Mouse (Mus musculus) layer of hippocampus, adult 9-10 months (tissue): ENCODE measurements around the gene Phf12.

ENCODE experiments used
- DNase-seq: peaks from one replicate; pipeline ENCODE4 v3.0.0; 2022; ENCODE audit warnings: low spot score

Gene Phf12

DNA sequence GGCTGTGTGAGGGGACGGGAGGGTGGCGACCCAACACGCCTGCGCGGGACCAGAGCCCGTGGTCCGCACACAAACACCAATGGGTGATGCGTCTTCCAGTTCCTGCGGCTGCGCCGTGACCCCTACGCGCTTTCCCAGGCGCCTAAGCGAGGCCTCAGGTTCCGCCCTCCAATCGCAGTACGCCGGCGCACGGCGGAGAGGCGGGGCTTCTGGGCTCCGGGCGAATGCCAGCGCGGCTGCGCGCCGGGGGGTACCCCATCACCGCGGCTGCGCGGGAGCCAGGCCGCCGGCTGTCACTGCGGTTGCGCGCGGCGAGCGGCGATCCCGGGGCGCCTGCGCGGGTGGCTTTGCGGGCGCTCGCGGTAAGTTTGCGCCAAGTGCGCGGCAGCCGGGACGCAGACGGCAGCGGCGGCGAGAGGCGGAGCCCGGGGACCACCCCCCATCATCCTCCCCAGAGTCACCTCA, at the start of gene Phf12:
Gene Phf12, plus strand, starts transcription at position 314 of the 465 bp plus-strand sequence.
- peak; percentile 93 for DNase-seq

DNA sequence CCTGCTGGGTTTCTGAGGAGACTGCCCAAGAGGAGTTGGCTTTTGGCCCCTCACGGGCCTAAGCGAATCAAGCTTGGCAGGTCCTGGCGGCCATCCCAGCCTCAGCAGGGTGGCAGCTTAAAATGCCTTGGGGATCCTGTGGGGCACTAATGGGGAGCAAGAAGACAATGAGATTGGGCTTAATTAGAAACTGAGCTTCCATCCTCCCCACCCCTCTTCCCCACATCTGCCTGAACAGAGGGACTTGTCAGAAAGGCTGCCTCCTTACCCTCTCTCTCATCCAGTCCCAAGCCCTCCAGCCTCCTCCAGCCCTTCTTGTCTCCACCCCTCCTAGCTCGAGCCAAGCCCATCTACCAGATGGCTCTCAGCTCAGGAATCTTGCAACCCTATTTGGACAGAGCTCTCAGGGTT, 48.4 kb upstream of the Phf12 start:
- DNase-seq = no peak

DNA sequence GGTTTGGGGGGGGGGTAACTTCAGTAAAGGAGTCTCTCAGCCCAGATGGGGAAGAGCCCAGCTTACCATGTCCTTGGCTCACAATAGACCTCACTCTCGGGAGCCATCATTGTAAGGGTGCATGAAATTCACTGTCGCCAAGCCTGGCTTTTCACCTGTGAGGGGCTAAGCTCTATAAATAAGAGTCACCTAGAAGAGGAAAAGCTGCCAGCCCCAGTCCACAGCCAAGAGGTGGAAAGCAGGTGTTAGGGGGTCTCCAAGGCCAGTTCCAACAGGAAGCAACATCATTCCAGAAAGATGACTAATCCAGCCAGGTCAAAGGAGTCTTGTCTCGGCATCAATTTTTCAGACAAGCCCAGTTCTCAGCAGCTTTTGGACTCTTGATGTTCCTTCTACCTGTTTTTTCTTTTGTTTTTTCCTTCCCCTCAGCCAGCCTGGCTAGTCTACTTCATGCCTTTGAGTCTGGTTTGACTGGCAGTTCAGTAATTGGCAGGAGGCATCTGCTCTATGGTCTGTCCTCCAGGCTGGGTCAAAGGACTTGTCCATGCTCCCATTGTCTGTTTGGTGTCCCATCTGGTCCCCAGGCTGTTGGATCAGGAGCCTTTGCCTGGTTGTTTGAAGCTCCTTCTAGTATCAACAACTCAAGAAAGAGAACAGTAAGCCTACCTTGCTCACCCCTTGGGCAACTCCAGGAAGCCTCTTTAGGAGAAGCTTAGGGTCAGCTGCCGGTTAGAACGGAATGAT, 47.8 kb upstream of the Phf12 start:
- DNase-seq = no peak

DNA sequence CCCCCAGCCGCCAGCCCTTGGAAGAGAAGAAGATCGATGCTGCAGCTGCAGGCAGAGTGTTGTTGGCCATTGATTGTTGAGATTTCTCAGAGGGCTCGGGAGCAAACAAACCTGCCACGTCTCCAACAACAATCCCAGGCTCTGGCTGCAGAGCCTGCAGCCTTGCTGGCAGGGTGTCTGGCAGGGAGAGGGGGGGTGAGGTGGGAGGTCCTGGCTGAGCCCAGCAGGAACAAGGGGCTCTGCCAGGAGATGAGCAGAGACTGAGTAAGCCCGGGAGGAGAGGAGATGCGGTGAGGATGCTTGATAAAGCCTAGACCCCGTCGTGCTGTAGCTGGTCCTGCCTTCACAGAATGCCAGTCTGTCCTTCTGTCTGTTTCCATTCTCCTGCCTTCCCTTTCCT, 45.7 kb upstream of the Phf12 start:
- DNase-seq = no peak

DNA sequence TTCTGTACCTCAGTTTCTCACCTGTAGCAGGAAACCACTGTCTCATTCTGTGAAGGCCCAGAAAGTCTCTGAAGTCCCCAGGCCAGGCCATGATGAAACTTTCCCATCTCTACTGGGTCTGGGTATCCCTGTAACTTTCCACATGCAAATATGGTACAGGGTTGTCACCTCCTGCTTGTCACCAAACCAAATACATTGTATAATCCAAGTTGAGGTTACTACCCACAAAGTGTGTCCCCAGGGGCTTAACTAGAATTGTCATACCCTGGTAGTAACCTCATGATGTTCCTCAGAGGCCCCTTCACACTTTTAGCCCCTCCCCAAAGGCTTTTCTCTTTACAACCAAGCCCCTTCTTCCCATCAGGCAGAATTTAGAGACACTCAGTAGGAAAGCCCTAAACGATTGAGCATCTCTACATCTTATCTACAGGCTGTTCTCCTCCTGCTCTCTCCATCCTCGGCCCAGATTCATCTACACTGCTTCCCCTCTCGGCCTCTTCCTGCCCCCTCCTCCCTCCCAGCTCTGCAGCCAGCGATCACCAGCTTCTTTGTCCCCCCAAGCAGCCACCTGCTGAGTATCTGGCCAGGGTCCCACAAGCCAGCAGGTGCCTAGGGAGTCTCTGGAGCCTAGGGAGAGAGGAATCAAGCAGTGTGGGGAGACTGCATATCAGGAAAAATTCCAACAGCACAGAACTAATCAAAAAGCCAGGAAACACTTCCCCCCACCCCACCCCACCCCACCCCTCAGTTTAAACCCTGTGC, 44.7 kb upstream of the Phf12 start:
- no peak for DNase-seq

DNA sequence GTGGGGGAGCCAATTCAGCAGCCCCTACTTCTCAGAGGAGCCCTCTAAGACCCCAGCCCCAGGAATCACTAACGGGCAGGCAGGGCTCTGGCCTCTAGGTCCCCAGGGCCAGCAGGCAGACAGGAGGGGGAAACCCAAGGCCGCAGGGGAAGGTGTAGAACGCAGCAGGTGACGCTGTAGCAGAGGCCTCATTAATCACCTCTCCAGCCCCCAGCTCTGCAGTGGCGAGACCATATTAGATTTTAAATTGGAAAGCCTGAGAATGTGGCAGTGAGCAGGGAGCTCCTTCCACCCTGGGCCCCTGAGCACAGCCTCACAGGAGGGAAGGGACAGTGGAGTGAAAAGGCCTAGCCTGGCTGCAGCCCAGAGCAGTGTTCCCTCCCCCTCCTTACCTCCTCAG, 40.3 kb upstream of the Phf12 start:
- DNase-seq = no peak

DNA sequence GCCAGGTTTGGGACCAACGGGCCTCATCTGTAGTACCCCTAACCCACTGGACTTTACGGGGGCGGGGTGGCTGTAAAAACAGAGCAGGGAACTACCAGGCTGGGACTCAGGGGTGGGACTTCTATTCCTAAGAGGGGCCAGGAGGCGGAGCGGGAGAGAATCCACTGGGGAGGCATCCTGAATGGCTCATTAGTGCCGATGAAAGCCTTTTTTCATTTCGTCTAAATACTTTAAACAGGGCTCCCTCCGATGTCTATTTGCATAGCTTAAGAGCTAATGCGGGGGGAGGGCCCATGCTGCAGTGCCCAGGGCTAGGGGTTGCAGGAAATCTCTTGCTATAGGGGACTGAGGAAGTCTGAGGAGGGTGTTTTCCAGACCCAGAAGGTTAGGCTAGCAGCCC, 34.7 kb upstream of the Phf12 start:
- DNase-seq = no peak

DNA sequence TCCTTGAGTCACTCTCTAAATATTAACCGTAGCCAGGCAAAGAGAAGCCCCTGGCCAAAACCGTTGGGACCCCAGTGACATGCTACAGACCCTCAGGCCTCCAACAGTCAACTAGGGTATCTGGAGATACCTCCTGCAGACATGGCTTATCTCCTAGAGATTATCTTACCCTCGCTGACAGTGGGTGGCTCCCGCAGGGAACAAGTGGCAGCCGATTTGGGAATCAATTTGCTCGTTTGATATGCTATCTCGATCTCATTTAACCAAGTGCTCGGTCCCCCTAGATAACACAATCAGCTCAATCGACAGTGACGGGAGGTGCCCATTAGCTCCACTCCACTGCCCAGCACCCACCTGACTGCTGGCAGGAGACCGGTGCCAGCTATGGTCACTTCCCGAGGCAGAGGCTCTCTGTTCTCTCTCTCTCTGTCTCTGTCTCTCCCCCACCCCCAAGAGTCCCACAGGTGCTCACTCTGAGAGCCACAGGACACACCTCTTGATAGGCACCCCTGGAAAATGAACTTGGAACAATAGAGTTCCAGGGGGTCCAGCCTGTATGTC, 32.3 kb upstream of the Phf12 start:
- DNase-seq = no peak

DNA sequence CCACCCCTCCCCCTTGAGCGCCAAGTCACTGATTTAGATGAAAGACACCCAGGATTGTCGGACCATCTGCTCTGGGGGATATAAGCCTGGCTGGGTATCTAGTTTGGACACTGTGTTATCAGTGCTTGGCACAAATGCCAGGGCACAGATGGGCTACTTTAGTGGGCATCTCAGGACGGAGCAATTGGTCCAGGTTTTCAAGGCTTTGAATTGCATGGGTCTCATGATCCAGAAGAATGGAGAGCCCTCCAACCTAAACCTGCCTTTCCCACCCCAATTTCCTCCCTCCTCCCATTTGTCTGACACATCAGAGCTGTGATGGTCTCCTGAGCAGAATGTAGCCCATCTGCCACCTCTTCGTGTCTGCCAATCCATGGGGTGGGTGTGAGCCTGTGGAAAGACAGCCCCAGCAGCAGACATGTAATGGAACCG, 31.7 kb upstream of the Phf12 start:
- peak; percentile 54 for DNase-seq

DNA sequence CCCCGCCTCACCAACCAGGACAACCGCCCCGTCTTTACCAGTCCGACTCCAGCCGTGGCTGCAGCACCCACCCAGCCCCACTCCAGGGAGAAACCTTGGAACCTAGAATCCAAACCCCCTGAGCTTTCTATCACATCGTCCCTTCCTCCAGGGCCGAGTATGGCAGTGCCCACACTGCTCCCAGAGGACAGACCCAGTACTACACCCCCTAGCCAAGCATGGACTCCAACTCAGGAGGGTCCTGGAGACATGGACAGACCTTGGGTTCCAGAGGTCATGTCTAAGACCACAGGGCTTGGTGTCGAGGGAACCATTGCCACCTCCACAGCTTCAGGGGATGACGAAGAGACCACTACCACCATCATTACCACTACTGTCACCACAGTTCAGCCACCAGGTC, 28.9 kb upstream of the Phf12 start:
- DNase-seq = no peak

DNA sequence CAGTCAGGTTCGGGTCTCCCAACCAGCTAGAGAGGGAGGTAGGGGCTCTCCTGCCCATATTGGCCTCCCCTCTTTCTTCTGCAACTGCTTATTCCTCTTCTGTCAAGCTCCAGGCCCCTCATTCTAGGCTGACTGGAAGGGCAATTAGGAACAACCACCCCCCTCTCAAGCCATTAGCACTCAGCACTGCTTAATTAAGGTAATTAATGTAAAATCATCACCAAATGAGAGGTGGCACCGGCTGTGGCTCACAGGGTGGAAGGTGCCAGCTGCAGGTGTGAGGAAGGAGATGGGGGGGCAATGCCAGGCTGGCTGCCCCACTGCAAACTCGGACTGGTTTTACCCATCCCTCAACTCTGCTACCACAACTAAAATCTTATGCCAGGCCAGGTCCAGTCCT, 26.1 kb upstream of the Phf12 start:
- DNase-seq = no peak

DNA sequence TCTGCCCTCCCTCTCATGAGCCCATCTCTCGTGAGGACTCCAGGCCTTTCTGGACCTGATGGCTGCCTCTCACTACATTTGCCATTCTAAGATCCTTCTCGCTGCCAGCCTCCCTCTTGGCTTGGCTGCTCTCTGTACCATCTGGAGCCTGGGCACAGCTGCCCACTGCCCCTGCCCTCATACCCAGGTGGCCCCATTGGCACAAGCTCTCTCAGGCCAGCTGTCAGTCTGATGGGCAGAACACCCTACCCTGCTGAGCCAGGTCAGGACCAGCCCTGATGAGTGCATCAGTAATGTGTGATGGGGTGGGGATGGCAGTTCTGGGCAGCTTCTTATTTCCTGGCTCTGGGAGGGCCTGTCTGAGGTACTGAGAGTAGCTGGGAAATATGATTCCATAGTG, 24.3 kb upstream of the Phf12 start:
- no peak for DNase-seq

DNA sequence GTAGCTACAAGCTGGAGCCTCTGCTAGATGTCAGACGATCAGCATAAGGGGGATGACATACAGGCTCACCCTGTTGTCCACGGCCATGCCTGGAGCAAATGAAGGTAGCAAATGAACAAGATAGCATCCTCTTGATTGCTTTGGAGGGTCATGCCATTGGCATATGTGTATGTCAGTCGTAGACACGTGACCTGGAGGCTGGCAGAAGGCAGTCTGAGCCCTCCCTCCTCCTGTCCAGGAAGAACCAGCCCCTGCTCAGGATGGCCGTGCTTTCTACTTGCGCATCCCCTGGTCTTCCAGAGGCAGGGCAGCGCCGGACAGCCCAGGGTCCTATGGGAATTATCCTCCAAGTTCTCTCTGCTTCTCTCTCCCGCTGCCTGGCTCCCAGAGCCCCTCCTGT, 23.6 kb upstream of the Phf12 start:
- DNase-seq = no peak

DNA sequence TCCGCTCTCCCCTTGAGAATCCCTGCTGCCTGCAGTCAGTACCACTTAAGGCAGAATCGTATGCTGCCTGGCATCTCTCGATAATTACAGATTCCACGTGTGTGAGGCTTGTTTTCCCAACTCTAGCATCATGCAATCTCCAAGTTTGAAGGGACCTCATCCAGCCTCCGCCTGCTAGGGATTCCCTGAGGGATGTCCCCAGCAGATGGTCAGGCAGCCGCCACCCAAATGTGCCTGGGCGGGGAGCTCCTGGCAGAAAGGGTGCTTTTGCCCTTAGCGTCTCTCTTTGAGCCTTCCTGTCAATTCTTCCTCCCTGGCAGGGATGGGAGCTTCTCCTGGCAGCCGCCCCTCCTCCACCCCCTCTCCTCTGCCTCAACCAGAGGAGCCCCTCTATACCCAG, 22.4 kb upstream of the Phf12 start:
- DNase-seq = no peak

DNA sequence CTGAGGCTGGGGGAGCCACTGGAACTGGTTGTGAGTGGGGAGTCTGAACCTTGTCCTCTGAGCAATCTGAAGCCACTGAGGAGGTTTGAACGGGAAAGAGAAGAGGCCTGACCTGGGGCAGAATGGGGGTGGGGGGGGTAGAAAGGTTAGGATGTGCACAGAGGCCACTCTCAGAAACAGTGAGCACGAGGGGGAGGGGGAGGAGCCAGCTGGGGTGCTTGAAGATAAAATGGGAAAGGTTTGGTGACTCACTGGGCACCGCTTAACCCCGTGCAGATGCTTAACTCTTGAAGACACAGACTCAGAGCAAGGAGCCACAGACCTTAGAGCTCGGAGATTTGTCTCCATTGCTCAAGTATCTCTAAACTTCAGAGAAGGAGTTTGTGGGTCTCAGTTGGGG, 21.7 kb upstream of the Phf12 start:
- no peak for DNase-seq

DNA sequence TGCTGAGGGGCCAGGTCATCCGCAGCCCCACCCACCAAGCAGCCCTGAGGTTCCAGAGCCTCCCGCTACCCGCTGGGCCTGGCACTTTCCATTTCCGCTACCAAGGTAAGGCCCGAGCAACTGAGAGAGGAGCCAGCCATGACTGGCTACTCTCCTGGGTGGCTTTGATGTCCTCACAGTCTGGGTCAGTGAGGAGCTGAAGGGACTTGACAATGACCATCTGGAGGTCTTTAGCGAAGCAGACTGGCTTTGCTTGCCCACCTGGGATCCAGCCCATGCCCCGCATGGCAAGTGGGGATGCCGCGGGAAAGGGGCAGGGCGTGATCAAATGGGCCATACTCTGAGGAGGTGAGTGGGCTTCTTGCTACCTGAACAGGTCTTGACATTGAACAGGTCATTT, 19.6 kb upstream of the Phf12 start:
- no peak for DNase-seq

DNA sequence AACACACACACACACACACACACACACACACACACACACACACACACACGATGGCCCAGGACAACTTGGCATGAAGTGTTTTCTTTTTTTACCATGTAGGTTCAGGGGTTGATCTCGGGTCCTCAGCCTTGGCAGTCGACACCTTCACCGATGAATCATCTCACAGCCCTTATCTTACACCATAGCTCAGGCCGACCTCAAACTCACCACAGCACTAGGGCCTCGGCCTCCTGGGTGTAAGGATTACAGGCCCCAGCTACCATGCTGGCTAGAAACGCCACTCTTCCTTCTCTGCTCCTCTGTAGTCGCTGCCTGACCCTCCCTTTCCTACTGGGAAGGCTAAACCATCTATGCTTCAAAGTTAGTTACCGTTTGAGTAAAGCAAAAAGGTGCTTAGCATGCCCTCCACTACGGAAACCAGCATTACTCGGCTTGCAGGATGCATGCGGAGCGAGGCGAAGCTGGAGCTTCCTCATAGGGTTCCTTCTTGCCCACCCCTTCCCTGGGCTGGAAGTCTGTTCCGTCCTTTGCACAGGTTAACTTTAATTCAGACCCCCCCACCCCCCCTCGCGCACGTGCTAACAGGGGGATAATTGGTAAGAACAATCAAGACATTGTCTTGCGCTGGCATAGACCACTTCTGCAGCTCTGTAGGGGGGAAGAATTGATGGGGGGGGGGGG, 18.0 kb upstream of the Phf12 start:
- DNase-seq = no peak

DNA sequence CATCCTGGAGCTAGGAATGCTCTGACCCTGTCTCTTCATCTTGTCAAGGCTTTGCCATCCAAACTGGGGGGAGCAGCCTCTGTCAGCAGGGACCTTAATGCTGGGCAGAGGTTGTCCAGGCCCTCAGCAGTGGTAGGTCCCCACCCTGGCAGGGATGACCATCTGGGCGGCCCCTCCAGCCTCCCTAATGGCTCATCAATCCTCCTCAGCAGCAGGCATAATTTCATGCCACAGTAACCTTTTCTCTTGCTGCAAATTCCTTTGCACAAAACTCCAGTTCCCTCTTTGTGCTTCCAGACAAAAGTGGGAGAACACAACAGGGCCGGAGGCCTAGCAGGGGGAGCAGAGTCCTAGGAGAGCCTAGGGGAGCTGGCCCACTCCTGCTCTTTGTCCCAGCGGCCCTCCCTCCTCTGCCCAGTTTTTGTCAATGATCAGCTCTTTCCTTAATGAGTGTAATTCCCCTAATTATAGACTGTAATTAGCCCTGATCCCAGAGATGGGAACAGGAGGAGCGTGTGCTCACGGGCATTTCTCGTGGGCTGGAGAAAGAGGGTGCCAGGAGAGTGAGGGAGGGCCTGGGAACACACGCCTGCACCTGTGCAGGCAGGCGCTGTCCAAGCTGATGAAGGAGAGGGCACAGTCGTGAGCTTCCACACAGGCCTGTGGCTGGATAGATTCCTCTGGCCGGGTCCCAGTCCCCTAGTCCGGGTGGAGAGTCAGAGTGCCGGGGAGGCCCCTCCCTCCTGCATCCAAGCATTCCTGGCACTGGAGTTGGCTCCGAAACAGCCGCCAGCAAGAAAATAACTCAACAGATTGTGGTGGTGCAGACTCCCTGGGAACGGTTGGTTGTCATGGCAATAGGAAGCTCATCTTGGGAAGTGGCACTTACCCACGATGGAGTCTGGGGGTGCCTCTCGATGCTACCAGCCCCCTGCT, 17.2 kb upstream of the Phf12 start:
- DNase-seq = no peak

DNA sequence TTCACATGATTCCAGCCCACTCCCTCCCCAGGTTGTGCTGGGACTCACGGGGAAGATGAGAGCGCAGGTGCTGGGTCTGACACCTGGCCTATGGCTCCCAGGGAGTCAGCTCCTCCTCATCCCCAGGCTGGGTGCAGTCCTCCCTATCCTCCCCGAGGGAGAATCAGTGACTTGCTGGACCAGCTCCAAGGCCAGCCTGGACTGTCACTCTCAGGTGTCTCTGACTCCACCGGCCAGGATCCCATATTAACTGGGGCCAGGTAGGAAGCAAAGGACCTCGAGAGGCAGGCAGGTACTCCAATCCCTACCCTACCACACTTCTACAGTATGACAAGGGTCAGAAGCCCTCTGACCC, 16.5 kb upstream of the Phf12 start:
- DNase-seq = no peak

DNA sequence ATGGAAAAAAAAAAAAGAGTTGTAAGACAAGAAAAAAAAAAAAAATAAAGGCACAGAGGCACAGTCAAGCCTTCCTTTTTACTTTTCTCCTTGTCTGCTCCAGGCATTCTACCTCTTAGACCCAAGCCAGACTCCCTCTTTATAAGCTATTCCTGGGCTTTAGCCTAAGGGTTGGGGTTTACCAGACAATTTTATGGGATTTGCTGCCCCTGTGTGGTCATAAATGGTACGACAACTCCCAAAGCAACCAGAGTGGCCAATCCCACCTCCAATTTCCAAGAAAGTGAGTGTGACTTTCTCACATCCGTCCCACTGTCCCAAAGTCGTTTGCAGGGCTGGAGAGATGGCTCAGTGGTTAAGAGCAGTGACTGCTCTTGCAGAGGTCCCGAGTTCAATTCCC, 15.4 kb upstream of the Phf12 start:
- DNase-seq = no peak

DNA sequence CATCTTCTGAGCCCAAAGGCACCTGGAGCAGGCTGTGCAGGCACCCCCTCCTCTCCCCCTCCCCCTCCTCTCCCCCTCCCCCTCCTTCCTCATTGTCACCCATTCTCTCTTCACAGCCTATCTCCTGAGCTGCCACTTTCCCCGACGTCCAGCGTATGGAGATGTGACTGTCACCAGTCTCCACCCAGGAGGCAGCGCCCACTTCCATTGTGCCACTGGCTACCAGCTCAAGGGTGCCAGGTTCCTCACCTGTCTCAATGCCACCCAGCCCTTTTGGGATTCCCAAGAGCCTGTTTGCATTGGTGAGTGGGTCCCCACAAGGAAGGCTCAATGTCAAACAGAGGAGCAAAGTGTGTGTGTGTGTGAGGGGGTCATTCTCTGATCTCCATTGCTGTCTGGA, 13.8 kb upstream of the Phf12 start:
- DNase-seq = no peak

DNA sequence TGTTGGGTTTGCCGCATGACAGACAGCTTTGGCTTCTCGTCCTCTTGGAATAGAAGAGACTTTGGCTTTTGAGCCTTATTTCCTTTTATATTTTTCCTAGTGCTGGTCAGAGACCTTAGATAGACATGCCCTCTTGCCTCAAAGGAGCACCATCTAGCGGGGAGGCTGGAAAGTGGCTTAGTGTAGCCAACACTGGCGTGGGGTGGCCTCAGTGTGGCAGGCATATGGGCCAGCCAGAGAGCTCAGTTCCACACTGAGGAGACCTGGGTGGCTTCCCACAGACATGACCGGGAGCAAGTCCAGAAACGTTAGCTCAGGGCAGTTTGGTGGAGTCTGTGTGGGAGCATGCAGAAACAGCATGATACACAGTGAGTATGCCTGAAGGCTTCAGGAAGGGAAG, 11.8 kb upstream of the Phf12 start:
- no peak for DNase-seq
